ENCODE assay signal across 9 mouse cellular contexts in genomic region chr8:117314308-117314953, GRCm38 (mm10). TPM values are rescaled to one million over a fixed set of nuclear protein-coding genes. Genes with fewer than 3 reads are reported as not detected.
DNase-seq lines count a peak whose midpoint lies in the region; ATAC-seq and TF ChIP-seq lines count a peak whose summit lies in the region.
"Had no signal": no experiment of that assay in that cellular context is flagged by ENCODE, and none has a peak within 500 bp of the region (broad histone marks: within the 10 kb centered on the region; RNA-seq: fewer than 3 reads in every experiment).

No protein-coding gene starts in this region.

- H3K36me3 ChIP-seq in embryonic facial prominence, embryonic 15.5 days = no peaks in the 10 kb centered on the region
- H3K36me3 ChIP-seq in kidney, embryonic 15.5 days = no peaks in the 10 kb centered on the region
- no peaks in the 10 kb centered on the region for H3K36me3 ChIP-seq in midbrain, postnatal 0 days (ENCODE audit: insufficient read depth, low read length)

- ATAC-seq in embryonic facial prominence, embryonic 15.5 days (ENCODE audit: insufficient number of reproducible peaks, low FRiP score, low TSS enrichment, low read depth) = peak; percentile 71
- peak; percentile 78 for ATAC-seq in kidney, embryonic 15.5 days (replicated peaks; ENCODE audit: low FRiP score)
- ATAC-seq in midbrain, postnatal 0 days (ENCODE audit: low FRiP score) = no peak

- H3K4me3 ChIP-seq in embryonic facial prominence, embryonic 15.5 days (replicated peaks) = no peak overlapping the region
- H3K4me3 ChIP-seq in kidney, embryonic 15.5 days (replicated peaks) = no peak overlapping the region
- H3K4me3 ChIP-seq in midbrain, postnatal 0 days (ENCODE audit: low read depth, low read length) = no peak overlapping the region

- WGBS in embryonic facial prominence, embryonic 15.5 days = 24% methylated on average over 8 of the region's 8 CpGs
- 14% methylated on average over 8 of the region's 8 CpGs for WGBS in kidney, embryonic 15.5 days
- WGBS in midbrain, postnatal 0 days = 23% methylated on average over 8 of the region's 8 CpGs

- no peak for TF ChIP-seq CTCF in midbrain, postnatal 0 days (IDR thresholded peaks at IDR 0.05)

- H3K4me1 ChIP-seq in embryonic facial prominence, embryonic 15.5 days = peaks cover 36% of the 10 kb centered on the region
- peaks cover 64% of the 10 kb centered on the region for H3K4me1 ChIP-seq in kidney, embryonic 15.5 days
- H3K4me1 ChIP-seq in midbrain, postnatal 0 days (ENCODE audit: insufficient read depth, low read length) = peaks cover 15% of the 10 kb centered on the region

- H3K9me3 ChIP-seq in embryonic facial prominence, embryonic 15.5 days (replicated peaks) = no peaks in the 10 kb centered on the region
- no peaks in the 10 kb centered on the region for H3K9me3 ChIP-seq in kidney, embryonic 15.5 days (replicated peaks)
- H3K9me3 ChIP-seq in midbrain, postnatal 0 days (ENCODE audit: low read length) = no peaks in the 10 kb centered on the region

- no peak overlapping the region for H3K9ac ChIP-seq in embryonic facial prominence, embryonic 15.5 days
- no peak overlapping the region for H3K9ac ChIP-seq in kidney, embryonic 15.5 days
- no peak overlapping the region for H3K9ac ChIP-seq in midbrain, postnatal 0 days (replicated peaks; ENCODE audit: low read length, poor library complexity, severe bottlenecking)

- H3K4me2 ChIP-seq in embryonic facial prominence, embryonic 15.5 days (replicated peaks) = no peak overlapping the region
- H3K4me2 ChIP-seq in kidney, embryonic 15.5 days = no peak overlapping the region
- H3K4me2 ChIP-seq in midbrain, postnatal 0 days (ENCODE audit: low read depth, low read length, poor library complexity, severe bottlenecking) = 0 out of 2 replicates have a peak overlapping the region, but pooled peaks have one; percentile 4

- peak; percentile 69 for DNase-seq in embryo, embryonic 10 days (ENCODE audit: low spot score)
- DNase-seq in midbrain, postnatal 0 days (ENCODE audit: low spot score) = no peak
- no peak for DNase-seq in cerebellum, adult 11-12 months
- DNase-seq in thymus, postnatal 36 days = no peak
- DNase-seq in frontal cortex, postnatal 36 days (ENCODE audit: low spot score in 2 of 2) = no peak
- DNase-seq: cerebellum, adult 8-10 months; lung, postnatal 4 days had no signal

- no peaks in the 10 kb centered on the region for H3K27me3 ChIP-seq in embryonic facial prominence, embryonic 15.5 days
- H3K27me3 ChIP-seq in kidney, embryonic 15.5 days = no peaks in the 10 kb centered on the region
- no peaks in the 10 kb centered on the region for H3K27me3 ChIP-seq in midbrain, postnatal 0 days (ENCODE audit: insufficient read depth, low read length)

- H3K27ac ChIP-seq in embryonic facial prominence, embryonic 15.5 days (replicated peaks) = peak overlapping the region; percentile 44; the same call in 1 of the 2 replicates
- peak overlapping the region; percentile 78 for H3K27ac ChIP-seq in kidney, embryonic 15.5 days
- H3K27ac ChIP-seq in midbrain, postnatal 0 days (ENCODE audit: low read depth, low read length) = no peak overlapping the region

RNA-seq across cellular contexts. Expression of gene Cmip, which starts 57.6 kb away (rescaled TPM):
- polyA plus RNA-seq in embryonic facial prominence, embryonic 15.5 days (2015; fragmentation: Nextera tagmentation; extraction: Ambion mirVana) = 25.9 and 27.7 TPM in 2 replicates
- 20.5 and 21.8 TPM in 2 replicates for polyA plus RNA-seq in kidney, embryonic 15.5 days (2015; fragmentation: Nextera tagmentation; extraction: Ambion mirVana)
- 266 and 287 TPM in 2 replicates for total RNA-seq in midbrain, postnatal 0 days (2014; rRNA removed)
- 197 and 212 TPM in 2 replicates for polyA plus RNA-seq in midbrain, postnatal 0 days (2015; fragmentation: Nextera tagmentation; extraction: Ambion mirVana)
